Mouse (Mus musculus): ENCODE results near the gene Cxcl12.

GRCm38 (mm10) chr6:117169051-117169909 is 945 bp downstream of the Cxcl12 start:
- TF ChIP-seq CTCF (IDR thresholded peaks at IDR 0.05; ENCODE audit: extremely low read depth, insufficient read depth, insufficient read length, insufficient replicate concordance) (no peak), POLR2A (IDR thresholded peaks at IDR 0.05; ENCODE audit: low read depth, low read length) (no peak)
